Comparison of ENCODE assay signal across 8 mouse cellular contexts in the genomic region with DNA sequence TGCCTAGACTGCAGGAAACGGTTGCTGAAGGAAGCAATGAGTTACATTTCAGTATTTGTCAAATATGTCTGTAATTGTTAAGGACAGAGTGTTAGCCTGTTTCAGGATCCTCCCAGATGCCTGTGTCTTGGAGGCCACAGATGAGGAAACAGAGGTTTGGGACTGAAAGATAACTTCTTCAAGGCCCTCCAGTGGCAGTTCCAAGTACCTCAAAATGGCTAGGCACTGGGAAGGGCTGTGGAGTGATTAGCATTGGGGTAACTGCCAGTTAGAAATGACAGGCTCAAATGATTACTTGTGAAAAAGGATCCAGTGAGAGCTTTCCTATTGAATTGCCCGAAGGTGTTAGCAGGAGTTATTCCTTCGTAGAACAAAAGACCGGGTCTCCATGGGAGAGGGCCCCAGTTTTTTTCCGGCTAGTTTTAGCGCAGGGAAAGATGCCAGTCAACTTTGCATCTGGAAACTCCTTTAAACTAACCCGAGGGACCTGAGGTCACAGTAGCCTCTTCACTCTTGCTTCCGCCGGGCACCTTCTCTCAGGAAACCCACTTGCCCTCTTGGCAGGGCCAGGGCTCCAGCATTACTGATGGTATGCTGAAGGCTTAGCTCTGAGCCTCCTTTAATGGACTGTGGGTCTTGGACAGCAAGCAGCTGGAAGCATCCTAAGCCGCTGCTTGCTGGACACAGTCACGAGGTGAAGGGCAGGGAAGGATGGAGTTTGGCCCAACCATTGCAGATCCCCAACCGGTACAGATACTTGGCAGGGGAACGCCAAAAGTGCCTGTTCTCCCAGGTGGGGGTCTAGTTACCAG. TPM values are rescaled to one million over a fixed set of nuclear protein-coding genes. Genes with fewer than 3 reads are reported as not detected.
A peak's percentile ranks its signal among the peaks of the same experiment; 100 is the strongest.
DNase-seq lines count a peak whose midpoint lies in the region; ATAC-seq and TF ChIP-seq lines count a peak whose summit lies in the region.

No protein-coding gene starts in this region.

- peaks cover 35% of the 10 kb centered on the region for H3K4me1 ChIP-seq in kidney, embryonic 15.5 days
- H3K4me1 ChIP-seq in hindbrain, postnatal 0 days (ENCODE audit: insufficient read depth, low read length): peaks cover 20% of the 10 kb centered on the region
- H3K4me1 ChIP-seq in midbrain, embryonic 15.5 days: peaks cover 30% of the 10 kb centered on the region

- no peak for ATAC-seq in kidney, embryonic 15.5 days (replicated peaks; ENCODE audit: low FRiP score)
- ATAC-seq in hindbrain, postnatal 0 days: no peak
- ATAC-seq in midbrain, embryonic 15.5 days (replicated peaks): no peak

- no peaks in the 10 kb centered on the region for H3K9me3 ChIP-seq in kidney, embryonic 15.5 days (replicated peaks)
- no peaks in the 10 kb centered on the region for H3K9me3 ChIP-seq in hindbrain, postnatal 0 days (ENCODE audit: low read length)
- H3K9me3 ChIP-seq in midbrain, embryonic 15.5 days: no peaks in the 10 kb centered on the region

- TF ChIP-seq CTCF in hindbrain, postnatal 0 days (IDR thresholded peaks at IDR 0.05; ENCODE audit: low read depth): peak; percentile 26

- intact Hi-C loops in left cerebral cortex, postnatal 36 days (cut with DNase I): no loop called here

- no peak overlapping the region for H3K9ac ChIP-seq in kidney, embryonic 15.5 days
- no peak overlapping the region for H3K9ac ChIP-seq in hindbrain, postnatal 0 days (replicated peaks; ENCODE audit: low read length)
- H3K9ac ChIP-seq in midbrain, embryonic 15.5 days: no peak overlapping the region

- H3K27ac ChIP-seq in kidney, embryonic 15.5 days: peak overlapping the region; percentile 98
- H3K27ac ChIP-seq in hindbrain, postnatal 0 days: peak overlapping the region; percentile 98; the same call in 1 of the 2 replicates
- H3K27ac ChIP-seq in midbrain, embryonic 15.5 days: 0 out of 2 replicates have a peak overlapping the region, but pooled peaks have one; percentile 2

- no peak overlapping the region for H3K4me3 ChIP-seq in kidney, embryonic 15.5 days (replicated peaks)
- no peak overlapping the region for H3K4me3 ChIP-seq in hindbrain, postnatal 0 days (ENCODE audit: low read length)
- H3K4me3 ChIP-seq in midbrain, embryonic 15.5 days: no peak overlapping the region

- H3K27me3 ChIP-seq in kidney, embryonic 15.5 days: no peaks in the 10 kb centered on the region
- no peaks in the 10 kb centered on the region for H3K27me3 ChIP-seq in hindbrain, postnatal 0 days (ENCODE audit: insufficient read depth, low read length)
- no peaks in the 10 kb centered on the region for H3K27me3 ChIP-seq in midbrain, embryonic 15.5 days (replicated peaks)

- WGBS in kidney, embryonic 15.5 days: 70% methylated on average over 13 of the region's 13 CpGs
- WGBS in hindbrain, postnatal 0 days: 64% methylated on average over 13 of the region's 13 CpGs
- 61% methylated on average over 13 of the region's 13 CpGs for WGBS in midbrain, embryonic 15.5 days

- DNase-seq in kidney, postnatal 10 days: no peak
- DNase-seq in cerebellum, postnatal 14 days: peak; percentile 19 to 27
- peak; percentile 20 for DNase-seq in hindbrain, postnatal 0 days (ENCODE audit: low spot score)
- DNase-seq in natural killer cell, adult 2 months (ENCODE audit: low spot score in 2 of 2): no peak
- no peak for DNase-seq in left cerebral cortex, postnatal 36 days (ENCODE audit: low spot score in 2 of 2)
- no peak for DNase-seq in layer of hippocampus, postnatal 25 days (ENCODE audit: extremely low spot score in 1 of 2, low spot score in 1 of 2)

- no peak overlapping the region for H3K4me2 ChIP-seq in kidney, embryonic 15.5 days
- H3K4me2 ChIP-seq in hindbrain, postnatal 0 days (ENCODE audit: low read depth, low read length): no peak overlapping the region
- H3K4me2 ChIP-seq in midbrain, embryonic 15.5 days: no peak overlapping the region

- peaks cover 9% of the 10 kb centered on the region for H3K36me3 ChIP-seq in kidney, embryonic 15.5 days
- H3K36me3 ChIP-seq in hindbrain, postnatal 0 days (ENCODE audit: insufficient read depth, low read length): no peaks in the 10 kb centered on the region; the same call in 1 of the 2 replicates
- no peaks in the 10 kb centered on the region for H3K36me3 ChIP-seq in midbrain, embryonic 15.5 days (replicated peaks)

RNA-seq across cellular contexts. Expression of a gene that starts 0.5 kb away (rescaled TPM):
- 65.1 and 66.9 TPM in 2 replicates for polyA plus RNA-seq in kidney, embryonic 15.5 days (2015; fragmentation: Nextera tagmentation; extraction: Ambion mirVana)
- total RNA-seq in hindbrain, postnatal 0 days (2014; rRNA removed): 59.3 and 78.2 TPM in 2 replicates
- 64.0 and 67.7 TPM in 2 replicates for polyA plus RNA-seq in hindbrain, postnatal 0 days (2015; fragmentation: Nextera tagmentation; extraction: Ambion mirVana)
- polyA plus RNA-seq in midbrain, embryonic 15.5 days (2015; fragmentation: Nextera tagmentation; extraction: Ambion mirVana): 59.1 and 64.3 TPM in 2 replicates
- 100 to 1,000 TPM; 105 to 134 TPM for total RNA-seq in left cerebral cortex, postnatal 36 days (2021)
- total RNA-seq in layer of hippocampus, postnatal 25 days (2021): 100 to 1,000 TPM; 117 to 140 TPM

RNA-seq across cellular contexts. Expression of a gene that starts 56.6 kb away (rescaled TPM):
- 16.4 and 19.8 TPM in 2 replicates for polyA plus RNA-seq in kidney, embryonic 15.5 days (2015; fragmentation: Nextera tagmentation; extraction: Ambion mirVana)
- 0.84 and 2.5 TPM in 2 replicates for total RNA-seq in hindbrain, postnatal 0 days (2014; rRNA removed)
- 1.0 and 1.5 TPM in 2 replicates for polyA plus RNA-seq in hindbrain, postnatal 0 days (2015; fragmentation: Nextera tagmentation; extraction: Ambion mirVana)
- polyA plus RNA-seq in midbrain, embryonic 15.5 days (2015; fragmentation: Nextera tagmentation; extraction: Ambion mirVana): 0.37 and 0.50 TPM in 2 replicates
- under 1 TPM; 0.18 to 0.30 TPM for total RNA-seq in left cerebral cortex, postnatal 36 days (2021)
- under 1 TPM; 0.68 to 0.74 TPM for total RNA-seq in layer of hippocampus, postnatal 25 days (2021)

Comparison
In these comparisons a context has a peak if more than half of its experiments do, and no peak if none do; other contexts are left out.
1. H3K27ac ChIP-seq: peak in every context shown above with its lines; median percentile 98 in kidney, embryonic 15.5 days; 98 in hindbrain, postnatal 0 days; 2 in midbrain, embryonic 15.5 days.
2. DNase-seq: peak in cerebellum, postnatal 14 days (2 of 2) and hindbrain, postnatal 0 days (single experiment); none in kidney, postnatal 10 days (single experiment), natural killer cell, adult 2 months (0 of 2), left cerebral cortex, postnatal 36 days (0 of 2) and layer of hippocampus, postnatal 25 days (0 of 2).